Mouse (Mus musculus): Measurements from ENCODE around the gene 2410137M14Rik. TPM values are rescaled to one million over a fixed set of nuclear protein-coding genes. Genes with fewer than 3 reads are reported as not detected.

2410137M14Rik gene
- polyA plus RNA-seq, 1 experiment from 2014 or later: not detected

DNA sequence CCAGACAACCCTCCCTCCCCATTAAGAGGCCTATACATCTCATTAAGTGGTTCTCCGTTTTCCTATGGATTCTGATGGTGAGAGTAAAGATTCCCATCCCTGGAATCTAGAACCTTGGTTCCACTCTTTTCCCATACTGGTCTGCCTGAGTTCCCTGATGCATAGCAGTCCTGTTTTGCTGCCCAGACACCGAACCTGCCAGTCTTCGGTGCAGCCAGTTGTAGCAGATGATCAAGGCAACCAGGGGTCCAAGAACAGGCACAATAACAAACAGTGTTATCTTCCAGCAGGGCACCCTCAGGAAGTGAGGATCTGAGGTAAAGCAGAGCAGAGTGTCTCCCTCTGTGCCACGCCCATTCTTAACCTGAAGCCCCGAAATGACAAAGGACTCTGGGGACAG is 31.1 kb upstream of the 2410137M14Rik start:
- POLR2A ChIA-PET: no interaction called here
- ATAC-seq (no peak), DNase-seq (ENCODE audit: low read depth, low spot score) (no peak)
- TF ChIP-seq CTCF (IDR thresholded peaks at IDR 0.05): no peak
- CTCF ChIA-PET: no interaction called here
- in situ Hi-C loops (cut with MboI; ENCODE audit: low pct_unique_long_range_greater_than_20kb): no loop called here
- H3K27me3 ChIP-seq: no peaks in the 10 kb centered on the region

DNA sequence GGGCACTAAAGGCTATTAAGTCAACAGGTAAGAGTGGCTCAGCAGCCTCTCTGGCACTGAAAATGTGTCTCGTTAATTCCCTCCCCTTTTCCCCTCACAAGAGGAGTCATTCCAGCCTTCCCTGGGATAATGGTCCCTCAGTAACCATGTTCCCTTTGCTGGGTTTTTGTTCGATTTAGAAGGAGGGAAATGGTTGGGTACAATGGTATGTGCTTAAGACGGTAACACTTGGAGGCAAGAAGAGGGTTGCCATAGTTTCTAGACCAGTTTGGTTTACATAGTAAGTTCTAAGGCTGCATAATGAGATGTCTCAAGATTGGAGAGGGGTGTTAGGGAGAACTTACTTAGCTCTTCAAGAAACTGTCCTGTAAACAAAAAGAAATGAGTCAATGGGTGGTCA is 30.7 kb upstream of the 2410137M14Rik start:
- ChIA-PET POLR2A (no interaction called here), CTCF (no interaction called here)
- ATAC-seq (no peak), DNase-seq (ENCODE audit: low read depth, low spot score) (no peak)
- in situ Hi-C loops (cut with MboI; ENCODE audit: low pct_unique_long_range_greater_than_20kb): no loop called here
- no peaks in the 10 kb centered on the region for H3K27me3 ChIP-seq
- no peak for TF ChIP-seq CTCF (IDR thresholded peaks at IDR 0.05)

DNA sequence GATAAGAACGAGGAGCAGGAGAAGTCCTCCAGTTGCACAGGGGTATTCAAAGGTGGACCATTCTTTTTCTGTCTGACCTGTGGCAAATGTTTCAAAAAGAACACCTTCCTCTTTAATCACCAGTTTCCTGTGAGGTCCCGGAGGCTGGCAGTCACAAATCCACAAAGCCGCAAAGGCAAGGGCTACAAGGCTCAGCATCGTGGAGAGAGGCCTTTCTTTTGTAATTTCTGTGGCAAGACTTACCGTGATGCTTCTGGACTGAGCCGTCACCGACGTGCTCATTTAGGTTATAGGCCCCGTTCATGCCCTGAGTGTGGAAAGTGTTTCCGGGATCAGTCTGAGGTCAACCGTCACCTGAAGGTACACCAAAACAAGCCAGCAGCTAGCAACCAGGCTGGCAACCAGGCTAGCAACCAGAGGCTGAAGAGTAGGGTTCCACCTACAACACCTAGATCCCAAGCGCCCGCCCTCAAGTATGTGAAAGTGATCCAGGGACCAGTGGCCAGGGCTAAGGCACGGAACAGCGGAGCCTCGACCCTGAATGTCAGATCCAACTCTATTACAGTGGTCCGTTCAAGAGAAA is 28.5 kb upstream of the 2410137M14Rik start:
- TF ChIP-seq CTCF (IDR thresholded peaks at IDR 0.05): no peak
- in situ Hi-C loops (cut with MboI; ENCODE audit: low pct_unique_long_range_greater_than_20kb): no loop called here
- H3K27me3 ChIP-seq: no peaks in the 10 kb centered on the region
- POLR2A ChIA-PET: no interaction called here
- DNase-seq (ENCODE audit: low read depth, low spot score): no peak
- no peak for ATAC-seq
- CTCF ChIA-PET: interaction anchor here (1.8 kb wide), 1 partner anchor 95 kb away, joined by 4 read pairs; no protein-coding TSS in a partner anchor

DNA sequence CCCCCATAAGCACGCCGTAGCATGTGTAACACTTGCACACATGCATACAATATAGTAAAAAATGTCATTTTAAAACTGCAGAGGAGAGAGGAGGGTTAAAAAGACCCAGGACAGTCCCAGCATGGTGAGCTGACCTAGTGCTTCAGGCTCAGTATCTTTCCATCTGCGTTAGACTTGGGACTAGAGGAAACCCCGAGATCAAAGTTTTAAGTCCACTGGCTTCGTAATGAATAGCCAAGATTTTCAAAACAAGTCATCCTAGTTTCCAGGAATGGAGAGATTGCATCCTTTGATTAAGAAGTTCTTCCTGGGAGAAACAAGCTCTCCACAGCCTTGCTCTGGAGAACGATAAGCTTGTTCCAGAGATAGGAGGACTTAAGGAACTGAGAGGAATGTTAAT is 27.1 kb upstream of the 2410137M14Rik start:
- no peak for DNase-seq (ENCODE audit: low read depth, low spot score)
- ATAC-seq: no peak
- no peaks in the 10 kb centered on the region for H3K27me3 ChIP-seq
- no peak for TF ChIP-seq CTCF (IDR thresholded peaks at IDR 0.05)
- CTCF ChIA-PET: interaction anchor here (0.9 to 1.7 kb wide), 2 partner anchors 11 to 93 kb away, joined by 3 to 5 read pairs; no protein-coding TSS in a partner anchor
- in situ Hi-C loops (cut with MboI; ENCODE audit: low pct_unique_long_range_greater_than_20kb): no loop called here
- POLR2A ChIA-PET: interaction anchor here (1.1 kb wide), 1 partner anchor 38 kb away, joined by 3 read pairs; the partner anchor contains the start of gene Gabbr1

DNA sequence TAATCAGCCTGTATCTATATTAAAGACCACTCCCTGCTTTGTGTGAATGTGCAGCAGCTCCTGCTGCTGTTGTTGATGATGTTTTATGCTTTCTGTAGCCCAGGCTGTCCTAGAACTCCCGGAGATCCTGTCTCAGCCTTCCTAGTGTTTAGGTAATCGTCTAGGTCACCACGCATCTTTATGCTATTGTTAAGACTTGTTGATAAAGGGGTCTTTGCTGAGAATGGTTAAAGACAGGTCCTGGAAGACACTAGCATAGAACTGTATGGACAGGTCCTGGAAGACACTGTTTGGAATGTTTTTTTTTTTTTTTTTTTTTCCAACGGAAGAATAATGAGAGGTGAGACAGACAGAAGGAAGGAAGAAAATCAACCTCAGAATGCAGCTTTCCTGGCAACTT is 22.3 kb upstream of the 2410137M14Rik start:
- in situ Hi-C loops (cut with MboI; ENCODE audit: low pct_unique_long_range_greater_than_20kb): loop anchor here (5.0 kb wide), 1 partner anchor 81 kb away; no protein-coding TSS in a partner anchor
- ChIA-PET CTCF (interaction anchor here (1.0 to 1.8 kb wide), 4 partner anchors 14 to 200 kb away, joined by 3 to 4 read pairs (median 3); no protein-coding TSS in a partner anchor), POLR2A (interaction anchor here (1.3 kb wide), 1 partner anchor 24 kb away, joined by 4 read pairs; no protein-coding TSS in a partner anchor)
- DNase-seq (ENCODE audit: low read depth, low spot score) (no peak), ATAC-seq (no peak)
- no peak for TF ChIP-seq CTCF (IDR thresholded peaks at IDR 0.05)
- H3K27me3 ChIP-seq: no peaks in the 10 kb centered on the region

DNA sequence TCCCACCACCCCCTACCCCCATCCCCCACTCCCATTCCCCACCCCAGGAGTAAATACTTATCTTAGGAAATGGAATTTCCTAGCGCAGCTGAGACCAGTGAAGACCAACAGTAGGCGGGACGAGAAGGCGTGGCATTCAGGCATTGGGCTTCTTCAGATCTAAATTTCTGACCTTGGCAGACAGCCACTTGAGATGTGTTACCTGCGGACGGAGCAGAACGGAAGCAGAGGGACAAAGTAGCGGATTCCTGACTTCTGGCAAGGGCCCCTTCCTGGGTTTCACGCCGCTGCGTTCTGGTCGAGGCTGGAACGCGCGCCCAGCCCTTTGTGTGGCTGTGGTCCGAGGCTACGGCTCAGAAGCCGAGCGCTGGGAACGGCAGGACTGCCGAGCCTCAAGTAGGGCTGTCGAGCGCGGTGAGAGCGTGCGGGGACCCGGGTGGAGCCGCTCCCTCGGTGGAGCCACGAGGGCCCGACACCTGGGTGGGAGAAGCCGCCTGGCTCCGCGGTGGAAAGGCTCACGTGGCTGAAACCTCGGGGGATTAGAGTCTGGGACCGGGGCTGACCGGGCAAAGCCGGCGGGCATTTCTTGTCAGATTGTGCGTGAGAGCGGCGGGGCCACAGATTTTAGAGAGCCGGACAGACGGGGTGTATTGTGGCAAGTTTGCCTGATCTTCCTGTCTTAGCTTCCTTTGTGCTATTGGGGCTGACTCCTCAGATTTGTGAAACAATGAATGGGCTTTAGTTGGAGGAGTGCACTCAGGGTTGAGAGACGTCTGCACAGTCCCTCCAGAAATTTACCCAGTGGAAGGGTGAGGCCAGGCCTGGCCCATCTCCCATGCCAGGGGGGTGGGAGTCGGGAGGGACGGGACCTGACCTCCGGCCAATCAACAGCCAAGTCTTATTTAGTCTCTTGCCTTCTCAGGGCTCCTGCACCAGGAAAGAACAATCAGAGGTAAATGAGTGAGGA is 21.6 kb upstream of the 2410137M14Rik start:
- CTCF ChIA-PET: interaction anchor here (0.8 to 1.4 kb wide), 2 partner anchors 41 to 88 kb away, joined by 3 read pairs; no protein-coding TSS in a partner anchor
- DNase-seq (ENCODE audit: low read depth, low spot score) (peak; percentile 44), ATAC-seq (peak; percentile 86)
- in situ Hi-C loops (cut with MboI; ENCODE audit: low pct_unique_long_range_greater_than_20kb): loop anchor here (5.0 kb wide), 1 partner anchor 80 kb away; no protein-coding TSS in a partner anchor
- no peak for TF ChIP-seq CTCF (IDR thresholded peaks at IDR 0.05)
- POLR2A ChIA-PET: interaction anchor here (0.5 to 1.5 kb wide), 3 partner anchors 29 to 76 kb away, joined by 3 to 5 read pairs (median 4); partner anchors contain the start of gene Gabbr1
- H3K27me3 ChIP-seq: no peaks in the 10 kb centered on the region

DNA sequence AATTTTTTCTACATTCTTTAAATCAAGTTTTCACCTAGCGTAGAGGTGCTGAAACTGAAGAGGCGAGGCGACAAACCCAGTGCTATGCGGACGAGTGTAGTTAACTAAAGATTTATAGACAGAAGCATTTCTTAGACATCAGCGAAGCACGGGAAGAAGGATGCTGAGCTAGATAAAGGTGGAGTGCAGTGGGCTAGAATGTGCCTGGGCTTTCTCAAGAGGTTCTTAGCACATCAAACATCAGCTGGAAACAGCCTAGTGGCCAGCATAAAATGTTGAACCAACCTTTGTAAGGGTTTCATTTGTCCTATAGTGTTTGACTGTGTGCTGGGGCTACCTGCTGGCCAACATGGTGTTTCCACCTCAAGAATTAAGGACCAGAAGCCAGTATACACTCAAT is 19.8 kb upstream of the 2410137M14Rik start, which contains the start of gene Zfp57:
TSS of gene Zfp57 (plus strand) at position 301 of the 400 bp plus-strand sequence.
- ChIA-PET POLR2A (no interaction called here), CTCF (interaction anchor here (1.2 to 1.4 kb wide), 2 partner anchors 43 to 49 kb away, joined by 3 to 5 read pairs; no protein-coding TSS in a partner anchor)
- DNase-seq (ENCODE audit: low read depth, low spot score) (no peak), ATAC-seq (no peak)
- no peaks in the 10 kb centered on the region for H3K27me3 ChIP-seq
- in situ Hi-C loops (cut with MboI; ENCODE audit: low pct_unique_long_range_greater_than_20kb): loop anchor here (5.0 kb wide), 1 partner anchor 79 kb away; no protein-coding TSS in a partner anchor
- TF ChIP-seq CTCF (IDR thresholded peaks at IDR 0.05): no peak

DNA sequence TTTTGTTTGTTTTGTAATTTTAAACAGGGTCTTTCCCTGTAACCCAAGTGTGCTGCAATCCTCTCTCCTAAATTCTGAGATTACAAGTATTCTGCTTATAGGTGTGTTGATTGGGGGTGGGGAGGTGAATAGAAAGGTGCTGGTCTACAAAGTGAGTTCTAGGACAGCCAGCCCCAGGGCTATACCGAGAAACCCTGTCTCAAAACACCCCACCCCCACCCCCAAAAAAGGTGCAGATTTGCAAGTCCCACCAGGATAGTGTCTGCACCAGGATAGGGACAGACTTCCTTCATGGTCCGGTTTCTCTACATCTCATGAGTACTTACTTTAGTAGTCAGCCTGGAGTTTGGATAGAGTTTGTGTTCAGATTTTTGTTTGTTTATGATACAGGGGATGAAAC is 17.4 kb upstream of the 2410137M14Rik start:
- CTCF ChIA-PET: interaction anchor here (0.9 to 3.1 kb wide), 4 partner anchors 38 to 102 kb away, joined by 3 to 16 read pairs (median 5); no protein-coding TSS in a partner anchor
- DNase-seq (ENCODE audit: low read depth, low spot score) (no peak), ATAC-seq (no peak)
- no peaks in the 10 kb centered on the region for H3K27me3 ChIP-seq
- TF ChIP-seq CTCF (IDR thresholded peaks at IDR 0.05): no peak
- in situ Hi-C loops (cut with MboI; ENCODE audit: low pct_unique_long_range_greater_than_20kb): no loop called here
- POLR2A ChIA-PET: no interaction called here

DNA sequence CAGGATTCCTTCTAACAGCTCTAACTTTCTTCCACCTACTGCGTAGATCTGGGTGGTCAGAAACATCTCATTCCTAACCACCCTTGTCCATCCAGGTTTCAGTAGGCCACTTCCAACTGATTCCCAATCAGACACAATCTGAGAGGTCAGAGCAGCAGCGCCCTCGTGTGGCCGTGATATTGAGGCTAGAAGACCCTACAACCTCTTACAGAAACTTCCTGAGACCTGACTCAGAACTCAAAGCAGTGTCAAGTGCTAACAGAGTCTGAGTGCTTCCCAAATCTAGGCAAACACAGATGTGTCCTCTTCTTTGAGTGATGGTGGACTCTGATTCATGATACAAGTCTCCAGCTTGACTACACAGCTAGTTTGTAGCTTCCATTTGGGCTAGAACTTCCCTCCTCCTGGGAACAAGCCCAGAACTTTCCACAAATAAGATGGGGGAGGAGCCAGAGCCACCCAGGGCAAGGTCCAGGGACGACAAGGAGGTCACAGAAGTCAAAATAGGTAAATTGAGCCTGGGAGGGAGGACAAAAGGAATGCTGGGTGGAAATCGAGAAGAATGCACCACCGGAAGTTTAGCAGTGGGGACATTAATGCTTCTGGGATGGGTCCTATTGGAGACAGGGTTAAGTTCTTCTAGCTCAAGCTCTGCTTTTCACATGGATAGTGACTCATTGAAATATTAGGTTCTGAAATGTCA is 16.1 kb upstream of the 2410137M14Rik start:
- TF ChIP-seq CTCF (IDR thresholded peaks at IDR 0.05): peak; percentile 87
- in situ Hi-C loops (cut with MboI; ENCODE audit: low pct_unique_long_range_greater_than_20kb): no loop called here
- ATAC-seq (peak; percentile 85), DNase-seq (ENCODE audit: low read depth, low spot score) (peak; percentile 28)
- H3K27me3 ChIP-seq: no peaks in the 10 kb centered on the region
- ChIA-PET CTCF (interaction anchor here (0.6 to 3.1 kb wide), 24 partner anchors 10 to 207 kb away, joined by 3 to 16 read pairs (median 4); partner anchors contain the start of gene 2410137M14Rik), POLR2A (no interaction called here)

DNA sequence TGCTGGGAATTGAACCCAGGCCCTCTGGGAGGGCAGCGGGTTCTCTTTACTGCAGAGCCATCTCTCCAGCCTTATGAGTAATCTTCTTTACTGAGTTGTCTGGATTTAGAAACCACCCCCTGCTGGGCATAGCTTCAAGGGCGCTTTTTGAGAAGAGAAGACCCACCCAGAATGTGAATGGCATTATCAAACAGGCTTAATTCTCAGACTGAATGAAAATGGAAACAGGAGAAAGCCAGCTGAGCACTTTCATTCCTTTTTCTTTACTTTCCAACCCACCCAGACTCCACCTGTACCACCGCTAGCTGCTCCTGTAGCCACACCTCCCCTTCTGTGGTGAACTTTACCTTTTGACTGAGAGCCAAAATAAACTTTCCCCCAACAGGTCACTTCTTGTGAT is 14.4 kb upstream of the 2410137M14Rik start:
- TF ChIP-seq CTCF (IDR thresholded peaks at IDR 0.05): no peak
- POLR2A ChIA-PET: no interaction called here
- peaks cover 4% of the 10 kb centered on the region for H3K27me3 ChIP-seq
- DNase-seq (ENCODE audit: low read depth, low spot score) (no peak), ATAC-seq (no peak)
- in situ Hi-C loops (cut with MboI; ENCODE audit: low pct_unique_long_range_greater_than_20kb): no loop called here
- CTCF ChIA-PET: interaction anchor here (1.5 to 3.1 kb wide), 3 partner anchors 30 to 81 kb away, joined by 3 to 16 read pairs (median 8); no protein-coding TSS in a partner anchor

Data from Patski (cell line).